Mouse (Mus musculus): ENCODE results near the gene Hoxc6. TPM values are rescaled to one million over a fixed set of nuclear protein-coding genes. Genes with fewer than 3 reads are reported as not detected.

The Hoxc6 gene
- polyA plus RNA-seq, 1 experiment from 2014 or later: 1.8 TPM

- H3K36me3 ChIP-seq: no peaks in the 10 kb centered on the region
- no peak for DNase-seq (ENCODE audit: low spot score)
- WGBS: 3% methylated on average over 7 of the region's 7 CpGs
- no peak overlapping the region for H3K27ac ChIP-seq
- H3K4me1 ChIP-seq: peaks cover 9% of the 10 kb centered on the region
- no peak overlapping the region for H3K4me3 ChIP-seq
- no peaks in the 10 kb centered on the region for H3K9me3 ChIP-seq
- peaks cover 100% of the 10 kb centered on the region for H3K27me3 ChIP-seq (ENCODE audit: insufficient read depth, poor library complexity, severe bottlenecking)
These were observed 23.0 kb upstream of the Hoxc6 start for GRCm38 (mm10) chr15:102975034-102975433.

- no peak for DNase-seq (ENCODE audit: low spot score)
- Histone ChIP-seq H3K4me3 (no peak overlapping the region), H3K4me1 (peaks cover 9% of the 10 kb centered on the region)
These were observed 22.4 kb upstream of the Hoxc6 start for GRCm38 (mm10) chr15:102975688-102976111.

GRCm38 (mm10) chr15:102976171-102976570, 21.9 kb upstream of the Hoxc6 start, which contains the start of gene Hoxc9:
Gene Hoxc9, plus strand, starts transcription at chr15:102976439.
- peaks cover 100% of the 10 kb centered on the region for H3K27me3 ChIP-seq (ENCODE audit: insufficient read depth, poor library complexity, severe bottlenecking)
- H3K4me3 ChIP-seq: peak within 1 kb of the TSS; percentile 41
- DNase-seq (ENCODE audit: low spot score): no peak
- peaks cover 9% of the 10 kb centered on the region for H3K4me1 ChIP-seq
- no peaks in the 10 kb centered on the region for H3K9me3 ChIP-seq
- H3K27ac ChIP-seq: no peak within 1 kb of the TSS
- WGBS: 0% methylated on average over 20 of the region's 20 CpGs
- H3K36me3 ChIP-seq: no peaks in the 10 kb centered on the region

More at GRCm38 (mm10) chr15:102975688-102976111, 22.4 kb upstream of the Hoxc6 start:
- H3K36me3 ChIP-seq: no peaks in the 10 kb centered on the region
- 1% methylated on average over 21 of the region's 21 CpGs for WGBS
- H3K27me3 ChIP-seq (ENCODE audit: insufficient read depth, poor library complexity, severe bottlenecking): peaks cover 100% of the 10 kb centered on the region
- no peak overlapping the region for H3K27ac ChIP-seq
- no peaks in the 10 kb centered on the region for H3K9me3 ChIP-seq

- Histone ChIP-seq H3K36me3 (no peaks in the 10 kb centered on the region), H3K4me3 (peak overlapping the region; percentile 41), H3K9me3 (no peaks in the 10 kb centered on the region), H3K4me1 (peaks cover 12% of the 10 kb centered on the region), H3K27me3 (ENCODE audit: insufficient read depth, poor library complexity, severe bottlenecking) (peaks cover 100% of the 10 kb centered on the region), H3K27ac (no peak overlapping the region)
- no peak for DNase-seq (ENCODE audit: low spot score)
- 1% methylated on average over 37 of the region's 37 CpGs for WGBS
These were observed 21.2 kb upstream of the Hoxc6 start for GRCm38 (mm10) chr15:102976631-102977422.

- H3K9me3 ChIP-seq: no peaks in the 10 kb centered on the region
- no peaks in the 10 kb centered on the region for H3K36me3 ChIP-seq
- peaks cover 100% of the 10 kb centered on the region for H3K27me3 ChIP-seq (ENCODE audit: insufficient read depth, poor library complexity, severe bottlenecking)
- H3K4me1 ChIP-seq: peaks cover 16% of the 10 kb centered on the region
- no peak overlapping the region for H3K27ac ChIP-seq
- WGBS: under 1% methylated on average over 16 of the region's 16 CpGs
- no peak for DNase-seq (ENCODE audit: low spot score)
- peak overlapping the region; percentile 41 for H3K4me3 ChIP-seq
These were observed 20.6 kb upstream of the Hoxc6 start for GRCm38 (mm10) chr15:102977423-102977974.

GRCm38 (mm10) chr15:102978615-102979515, 19.2 kb upstream of the Hoxc6 start:
- no peak overlapping the region for H3K4me3 ChIP-seq
- H3K4me1 ChIP-seq: peaks cover 16% of the 10 kb centered on the region
- no peak overlapping the region for H3K27ac ChIP-seq
- no peak for DNase-seq (ENCODE audit: low spot score)
- no peaks in the 10 kb centered on the region for H3K36me3 ChIP-seq
- 0% methylated on average over 13 of the region's 13 CpGs for WGBS
- H3K27me3 ChIP-seq (ENCODE audit: insufficient read depth, poor library complexity, severe bottlenecking): peaks cover 100% of the 10 kb centered on the region
- H3K9me3 ChIP-seq: no peaks in the 10 kb centered on the region

- 10% methylated on average over 1 of the region's 1 CpGs for WGBS
- Histone ChIP-seq H3K27ac (no peak overlapping the region), H3K9me3 (no peaks in the 10 kb centered on the region), H3K36me3 (no peaks in the 10 kb centered on the region), H3K4me1 (peaks cover 16% of the 10 kb centered on the region), H3K4me3 (no peak overlapping the region), H3K27me3 (ENCODE audit: insufficient read depth, poor library complexity, severe bottlenecking) (peaks cover 100% of the 10 kb centered on the region)
- no peak for DNase-seq (ENCODE audit: low spot score)
These were observed 18.1 kb upstream of the Hoxc6 start for GRCm38 (mm10) chr15:102979936-102980335.

- 3% methylated on average over 11 of the region's 11 CpGs for WGBS
- Histone ChIP-seq H3K9me3 (no peaks in the 10 kb centered on the region), H3K27me3 (ENCODE audit: insufficient read depth, poor library complexity, severe bottlenecking) (peaks cover 100% of the 10 kb centered on the region), H3K36me3 (no peaks in the 10 kb centered on the region), H3K4me3 (no peak overlapping the region), H3K27ac (no peak overlapping the region), H3K4me1 (peaks cover 16% of the 10 kb centered on the region)
- no peak for DNase-seq (ENCODE audit: low spot score)
These were observed 17.7 kb upstream of the Hoxc6 start for GRCm38 (mm10) chr15:102980352-102980751.

GRCm38 (mm10) chr15:102980912-102981311, 17.1 kb upstream of the Hoxc6 start:
- H3K4me1 ChIP-seq: peaks cover 16% of the 10 kb centered on the region

GRCm38 (mm10) chr15:102981379-102982288, 16.4 kb upstream of the Hoxc6 start:
- H3K4me1 ChIP-seq: peaks cover 16% of the 10 kb centered on the region

More at GRCm38 (mm10) chr15:102980912-102981311, 17.1 kb upstream of the Hoxc6 start:
- no peaks in the 10 kb centered on the region for H3K36me3 ChIP-seq
- WGBS: 0% methylated on average over 14 of the region's 14 CpGs
- no peaks in the 10 kb centered on the region for H3K9me3 ChIP-seq
- peaks cover 100% of the 10 kb centered on the region for H3K27me3 ChIP-seq (ENCODE audit: insufficient read depth, poor library complexity, severe bottlenecking)
- H3K4me3 ChIP-seq: peak overlapping the region; percentile 51; the same call in 1 of the 2 replicates
- DNase-seq (ENCODE audit: low spot score): no peak
- no peak overlapping the region for H3K27ac ChIP-seq

GRCm38 (mm10) chr15:102983716-102984115, 14.3 kb upstream of the Hoxc6 start:
- Histone ChIP-seq H3K36me3 (no peaks in the 10 kb centered on the region), H3K27me3 (ENCODE audit: insufficient read depth, poor library complexity, severe bottlenecking) (peaks cover 100% of the 10 kb centered on the region), H3K27ac (no peak overlapping the region), H3K4me3 (no peak overlapping the region), H3K4me1 (peaks cover 7% of the 10 kb centered on the region), H3K9me3 (no peaks in the 10 kb centered on the region)
- no peak for DNase-seq (ENCODE audit: low spot score)
- 1% methylated on average over 12 of the region's 12 CpGs for WGBS

More at GRCm38 (mm10) chr15:102981379-102982288, 16.4 kb upstream of the Hoxc6 start:
- peak overlapping the region; percentile 51 for H3K4me3 ChIP-seq
- under 1% methylated on average over 88 of the region's 88 CpGs for WGBS
- peaks cover 100% of the 10 kb centered on the region for H3K27me3 ChIP-seq (ENCODE audit: insufficient read depth, poor library complexity, severe bottlenecking)
- H3K9me3 ChIP-seq: no peaks in the 10 kb centered on the region
- DNase-seq (ENCODE audit: low spot score): no peak
- H3K27ac ChIP-seq: no peak overlapping the region
- no peaks in the 10 kb centered on the region for H3K36me3 ChIP-seq

- no peaks in the 10 kb centered on the region for H3K36me3 ChIP-seq
- peaks cover 100% of the 10 kb centered on the region for H3K27me3 ChIP-seq (ENCODE audit: insufficient read depth, poor library complexity, severe bottlenecking)
- H3K27ac ChIP-seq: no peak overlapping the region
- H3K9me3 ChIP-seq: no peaks in the 10 kb centered on the region
- peaks cover 7% of the 10 kb centered on the region for H3K4me1 ChIP-seq
- DNase-seq (ENCODE audit: low spot score): no peak
- no peak overlapping the region for H3K4me3 ChIP-seq
- 1% methylated on average over 10 of the region's 10 CpGs for WGBS
These were observed 13.5 kb upstream of the Hoxc6 start for GRCm38 (mm10) chr15:102984521-102984920.
